Mouse (Mus musculus): ENCODE data around the gene Hip1r. TPM values are rescaled to one million over a fixed set of nuclear protein-coding genes. Genes with fewer than 3 reads are reported as not detected.

Gene Hip1r
- polyA plus RNA-seq, 1 experiment from 2014 or later, result 14.5 TPM

DNA sequence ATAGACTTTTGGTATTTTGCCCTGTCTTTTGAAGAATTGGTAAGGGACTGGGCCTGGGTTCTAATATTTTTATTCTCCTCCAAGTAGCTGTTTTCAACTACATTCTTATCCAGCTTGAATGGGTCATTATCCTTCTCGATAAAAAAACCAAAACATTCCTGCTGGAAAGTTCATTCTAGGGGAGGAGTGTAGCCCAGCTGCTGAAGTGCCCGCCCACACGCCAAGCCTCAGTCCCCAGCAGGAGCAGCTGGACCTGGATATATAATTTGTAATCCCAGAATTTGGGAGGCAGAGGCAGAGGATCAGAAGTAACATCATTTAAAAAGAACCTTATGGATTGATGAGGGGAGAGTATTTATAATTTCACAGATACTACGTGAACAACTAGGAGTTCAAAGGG is 26.9 kb upstream of the Hip1r start:
- Histone ChIP-seq H3K9ac (ENCODE audit: low read length) (no peak overlapping the region), H3K36me3 (ENCODE audit: control insufficient read depth, insufficient read depth, low read length) (no peaks in the 10 kb centered on the region), H3K4me2 (ENCODE audit: low read depth, low read length) (no peak overlapping the region), H3K27ac (ENCODE audit: low read length) (no peak overlapping the region), H3K27me3 (ENCODE audit: control insufficient read depth, insufficient read depth, low read depth, low read length) (no peaks in the 10 kb centered on the region), H3K9me3 (ENCODE audit: control insufficient read depth, low read length) (no peaks in the 10 kb centered on the region), H3K4me3 (ENCODE audit: low read length) (no peak overlapping the region), H3K4me1 (replicated peaks; ENCODE audit: control insufficient read depth, insufficient read depth, low read length) (no peaks in the 10 kb centered on the region)
- WGBS, result 51% methylated on average over 4 of the region's 4 CpGs
- no peak for ATAC-seq (ENCODE audit: low read depth)

DNA sequence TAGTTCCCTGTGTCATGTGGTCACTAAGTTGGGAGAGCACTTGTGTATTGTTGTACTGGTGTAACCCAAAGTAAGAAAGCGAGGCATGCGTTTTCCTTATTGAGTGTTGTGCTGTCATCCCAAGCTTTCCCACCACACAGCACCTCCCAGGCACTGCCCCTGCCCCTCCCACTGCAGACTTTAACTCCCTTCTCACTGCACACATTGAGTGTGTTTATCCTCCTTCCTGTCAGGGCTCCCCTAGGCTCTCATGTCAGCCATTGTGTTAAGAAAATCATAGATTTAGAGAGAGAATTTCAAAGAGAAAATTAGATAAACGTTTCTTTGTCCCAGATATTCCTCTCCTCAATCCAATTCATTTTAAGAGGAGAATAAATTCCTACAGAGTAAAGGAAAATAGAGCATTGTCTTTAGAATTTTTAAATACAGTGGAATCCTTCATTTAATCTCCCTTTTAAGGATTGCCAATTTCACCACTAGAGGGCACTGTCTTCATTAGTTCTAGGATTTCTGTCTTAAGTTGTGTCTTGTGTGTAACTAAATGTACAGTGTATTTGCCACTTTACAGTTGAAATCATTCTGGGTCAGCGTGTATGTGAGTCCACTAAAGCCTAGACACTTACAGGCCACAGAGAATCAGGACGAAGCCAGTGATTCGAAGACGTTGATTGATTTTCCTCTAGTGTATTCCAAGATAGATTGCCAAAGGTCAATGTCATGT is 26.2 kb upstream of the Hip1r start:
- H3K4me1 ChIP-seq (replicated peaks; ENCODE audit: control insufficient read depth, insufficient read depth, low read length), result no peaks in the 10 kb centered on the region
- H3K9ac ChIP-seq (ENCODE audit: low read length), result no peak overlapping the region
- no peaks in the 10 kb centered on the region for H3K9me3 ChIP-seq (ENCODE audit: control insufficient read depth, low read length)
- no peaks in the 10 kb centered on the region for H3K36me3 ChIP-seq (ENCODE audit: control insufficient read depth, insufficient read depth, low read length)
- no peak overlapping the region for H3K4me2 ChIP-seq (ENCODE audit: low read depth, low read length)
- H3K4me3 ChIP-seq (ENCODE audit: low read length), result no peak overlapping the region
- 52% methylated on average over 7 of the region's 7 CpGs for WGBS
- no peaks in the 10 kb centered on the region for H3K27me3 ChIP-seq (ENCODE audit: control insufficient read depth, insufficient read depth, low read depth, low read length)
- peak; percentile 56 for ATAC-seq (ENCODE audit: low read depth)
- H3K27ac ChIP-seq (ENCODE audit: low read length), result no peak overlapping the region

DNA sequence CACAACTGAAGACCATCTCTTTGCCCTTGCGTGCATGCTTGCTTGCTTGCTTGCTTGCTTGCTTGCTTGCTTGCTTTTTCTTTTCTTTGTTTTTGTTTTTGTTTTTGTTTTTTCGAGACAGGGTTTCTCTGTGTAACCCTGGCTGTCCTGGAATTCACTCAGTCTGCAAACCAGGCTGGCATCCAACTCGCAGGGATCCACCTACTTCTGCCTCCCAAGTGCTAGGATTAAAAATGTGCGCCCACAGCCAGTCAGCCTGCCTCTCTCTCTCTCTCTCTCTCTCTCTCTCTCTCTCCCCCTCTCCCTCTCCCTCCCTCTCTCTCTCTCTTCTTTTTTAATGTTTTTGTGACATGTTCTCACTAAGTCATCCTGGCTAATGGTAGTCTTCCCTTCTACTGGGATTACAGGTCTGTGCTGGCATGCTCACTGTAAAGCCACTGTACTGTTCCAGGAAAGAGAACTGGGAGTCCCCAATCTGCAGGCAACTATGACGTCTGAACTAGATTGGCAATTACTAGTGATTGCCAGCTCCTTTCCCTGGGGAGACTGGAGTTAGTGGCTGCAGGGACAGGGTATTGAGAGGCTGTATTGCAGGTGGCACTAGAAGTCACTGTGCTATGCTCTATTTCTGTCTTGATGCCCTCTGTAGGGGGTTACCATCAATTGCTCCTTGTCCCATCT is 20.9 kb upstream of the Hip1r start:
- Histone ChIP-seq H3K4me2 (ENCODE audit: low read depth, low read length) (no peak overlapping the region), H3K4me1 (replicated peaks; ENCODE audit: control insufficient read depth, insufficient read depth, low read length) (no peaks in the 10 kb centered on the region), H3K36me3 (ENCODE audit: control insufficient read depth, insufficient read depth, low read length) (no peaks in the 10 kb centered on the region), H3K27ac (ENCODE audit: low read length) (no peak overlapping the region), H3K27me3 (ENCODE audit: control insufficient read depth, insufficient read depth, low read depth, low read length) (no peaks in the 10 kb centered on the region), H3K9me3 (ENCODE audit: control insufficient read depth, low read length) (no peaks in the 10 kb centered on the region), H3K4me3 (ENCODE audit: low read length) (no peak overlapping the region), H3K9ac (ENCODE audit: low read length) (no peak overlapping the region)
- no peak for ATAC-seq (ENCODE audit: low read depth)
- WGBS, result 51% methylated on average over 5 of the region's 5 CpGs

DNA sequence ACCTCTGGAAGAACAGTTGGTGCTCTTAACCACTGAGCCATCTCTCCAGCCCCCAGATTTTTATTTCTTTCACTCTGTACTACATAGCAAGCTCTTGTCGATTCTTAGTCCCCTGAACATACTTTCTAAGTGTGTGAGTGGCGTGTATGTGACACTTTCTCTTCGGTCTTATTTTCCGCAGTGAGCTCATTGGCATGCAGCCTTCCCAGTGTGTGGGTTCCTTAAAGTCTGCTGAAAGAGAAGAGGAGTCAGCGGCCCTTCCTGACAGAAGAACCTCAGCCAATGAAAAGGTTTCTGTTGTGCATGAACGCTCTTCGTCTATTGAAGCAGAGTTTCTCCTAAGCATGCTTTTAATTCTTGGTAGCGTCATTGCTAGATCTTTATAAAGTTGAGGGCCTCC is 16.2 kb upstream of the Hip1r start:
- H3K36me3 ChIP-seq (ENCODE audit: control insufficient read depth, insufficient read depth, low read length), result no peaks in the 10 kb centered on the region
- ATAC-seq (ENCODE audit: low read depth), result no peak
- H3K4me3 ChIP-seq (ENCODE audit: low read length), result no peak overlapping the region
- 91% methylated on average over 8 of the region's 8 CpGs for WGBS
- no peaks in the 10 kb centered on the region for H3K4me1 ChIP-seq (replicated peaks; ENCODE audit: control insufficient read depth, insufficient read depth, low read length)
- H3K9me3 ChIP-seq (ENCODE audit: control insufficient read depth, low read length), result no peaks in the 10 kb centered on the region
- no peak overlapping the region for H3K9ac ChIP-seq (ENCODE audit: low read length)
- H3K27me3 ChIP-seq (ENCODE audit: control insufficient read depth, insufficient read depth, low read depth, low read length), result no peaks in the 10 kb centered on the region
- H3K4me2 ChIP-seq (ENCODE audit: low read depth, low read length), result no peak overlapping the region
- H3K27ac ChIP-seq (ENCODE audit: low read length), result no peak overlapping the region

DNA sequence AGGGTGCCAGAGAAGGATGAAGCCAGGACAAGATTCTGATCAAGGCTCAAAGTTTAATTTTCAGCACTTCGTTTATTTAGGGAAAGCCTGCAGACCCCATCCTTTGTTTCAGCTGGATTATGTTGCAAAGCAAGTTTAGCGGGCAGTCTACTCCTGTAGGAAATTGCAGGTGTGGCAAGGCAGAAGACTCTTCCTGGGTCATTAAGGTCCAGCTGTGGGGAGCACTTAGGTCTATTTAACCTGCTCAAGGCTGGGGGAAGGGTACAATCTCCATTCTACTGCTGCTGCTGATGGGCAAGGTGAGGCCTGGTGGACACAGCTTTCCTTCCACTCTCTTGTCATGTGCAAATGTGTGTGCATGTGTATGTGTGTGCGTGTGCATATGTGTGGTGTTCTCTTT is 14.4 kb upstream of the Hip1r start:
- H3K4me1 ChIP-seq (replicated peaks; ENCODE audit: control insufficient read depth, insufficient read depth, low read length), result no peaks in the 10 kb centered on the region
- no peak for ATAC-seq (ENCODE audit: low read depth)
- no peak overlapping the region for H3K4me3 ChIP-seq (ENCODE audit: low read length)
- H3K27me3 ChIP-seq (ENCODE audit: control insufficient read depth, insufficient read depth, low read depth, low read length), result no peaks in the 10 kb centered on the region
- H3K27ac ChIP-seq (ENCODE audit: low read length), result no peak overlapping the region
- no peaks in the 10 kb centered on the region for H3K9me3 ChIP-seq (ENCODE audit: control insufficient read depth, low read length)
- H3K36me3 ChIP-seq (ENCODE audit: control insufficient read depth, insufficient read depth, low read length), result no peaks in the 10 kb centered on the region
- no peak overlapping the region for H3K9ac ChIP-seq (ENCODE audit: low read length)
- 72% methylated on average over 3 of the region's 3 CpGs for WGBS
- no peak overlapping the region for H3K4me2 ChIP-seq (ENCODE audit: low read depth, low read length)

DNA sequence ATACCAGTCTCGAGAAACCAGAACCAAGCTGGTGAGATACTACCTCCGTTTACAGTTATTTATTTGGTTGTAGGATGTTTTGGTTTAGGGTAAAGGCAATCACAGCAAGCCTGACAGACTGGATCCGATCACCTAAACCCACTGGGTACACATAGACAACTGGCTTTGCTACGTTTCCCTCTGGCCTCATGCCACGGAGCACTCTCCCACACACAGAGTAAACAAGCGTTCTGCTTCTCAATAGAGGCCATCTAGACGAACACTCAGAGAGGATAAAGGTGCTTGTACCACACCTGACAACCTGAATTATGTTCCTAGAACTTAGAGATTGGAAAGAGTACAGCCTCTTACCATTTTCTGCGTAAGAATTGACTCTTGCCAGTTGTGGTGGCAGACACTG is 13.3 kb upstream of the Hip1r start:
- H3K27me3 ChIP-seq (ENCODE audit: control insufficient read depth, insufficient read depth, low read depth, low read length), result no peaks in the 10 kb centered on the region
- H3K36me3 ChIP-seq (ENCODE audit: control insufficient read depth, insufficient read depth, low read length), result no peaks in the 10 kb centered on the region
- H3K27ac ChIP-seq (ENCODE audit: low read length), result no peak overlapping the region
- H3K4me2 ChIP-seq (ENCODE audit: low read depth, low read length), result no peak overlapping the region
- no peaks in the 10 kb centered on the region for H3K4me1 ChIP-seq (replicated peaks; ENCODE audit: control insufficient read depth, insufficient read depth, low read length)
- WGBS, result 46% methylated on average over 8 of the region's 8 CpGs
- ATAC-seq (ENCODE audit: low read depth), result no peak
- H3K4me3 ChIP-seq (ENCODE audit: low read length), result no peak overlapping the region
- H3K9me3 ChIP-seq (ENCODE audit: control insufficient read depth, low read length), result no peaks in the 10 kb centered on the region
- no peak overlapping the region for H3K9ac ChIP-seq (ENCODE audit: low read length)

DNA sequence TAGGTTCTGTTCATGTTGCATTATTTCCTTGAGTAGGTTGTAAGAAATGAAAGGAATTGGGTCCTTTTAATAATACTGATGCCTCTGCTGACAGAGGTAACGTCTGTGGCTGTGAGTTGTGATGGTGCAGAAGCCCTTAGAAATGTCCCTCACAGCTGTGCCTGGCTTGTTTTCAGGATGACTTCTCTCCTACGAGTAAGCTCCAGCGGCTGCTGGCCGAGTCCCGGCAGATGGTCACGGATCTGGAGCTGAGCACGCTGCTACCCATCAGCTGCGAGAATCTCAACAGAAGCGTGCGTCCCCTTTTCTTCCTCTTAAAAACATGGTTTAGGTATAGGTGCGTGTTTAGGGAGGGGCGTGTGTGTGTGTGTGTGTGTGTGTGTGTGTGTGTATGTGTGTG is 12.4 kb upstream of the Hip1r start:
- ATAC-seq (ENCODE audit: low read depth), result no peak
- no peaks in the 10 kb centered on the region for H3K4me1 ChIP-seq (replicated peaks; ENCODE audit: control insufficient read depth, insufficient read depth, low read length)
- H3K9me3 ChIP-seq (ENCODE audit: control insufficient read depth, low read length), result no peaks in the 10 kb centered on the region

DNA sequence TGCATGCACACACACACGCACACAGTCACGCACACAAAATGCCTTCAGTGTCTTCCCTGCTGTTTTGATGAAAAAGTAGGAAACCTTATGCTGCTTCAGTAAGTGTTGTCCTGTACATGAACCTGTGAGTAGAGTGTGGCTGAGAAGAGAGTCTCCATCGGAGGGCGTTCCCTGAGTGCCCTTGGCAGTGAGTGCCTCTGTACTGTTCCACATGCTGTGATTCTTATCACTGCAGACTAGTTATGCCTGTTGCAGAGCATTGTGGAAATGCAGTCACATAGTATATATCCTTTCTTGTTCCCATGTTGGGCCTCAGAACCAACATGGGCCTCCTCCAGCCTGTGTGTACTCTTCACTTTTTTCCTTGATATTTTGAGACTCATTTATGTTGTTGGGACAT is 9.2 kb upstream of the Hip1r start:
- Histone ChIP-seq H3K9me3 (ENCODE audit: control insufficient read depth, low read length) (no peaks in the 10 kb centered on the region), H3K4me3 (ENCODE audit: low read length) (no peak overlapping the region), H3K27me3 (ENCODE audit: control insufficient read depth, insufficient read depth, low read depth, low read length) (no peaks in the 10 kb centered on the region), H3K4me2 (ENCODE audit: low read depth, low read length) (no peak overlapping the region), H3K27ac (ENCODE audit: low read length) (no peak overlapping the region), H3K9ac (ENCODE audit: low read length) (no peak overlapping the region), H3K36me3 (ENCODE audit: control insufficient read depth, insufficient read depth, low read length) (no peaks in the 10 kb centered on the region), H3K4me1 (replicated peaks; ENCODE audit: control insufficient read depth, insufficient read depth, low read length) (no peaks in the 10 kb centered on the region)
- ATAC-seq (ENCODE audit: low read depth), result no peak
- WGBS, result 80% methylated on average over 4 of the region's 4 CpGs

More for the DNA sequence above, 12.4 kb upstream of the Hip1r start:
- Histone ChIP-seq H3K27ac (ENCODE audit: low read length) (no peak overlapping the region), H3K9ac (ENCODE audit: low read length) (no peak overlapping the region), H3K36me3 (ENCODE audit: control insufficient read depth, insufficient read depth, low read length) (no peaks in the 10 kb centered on the region), H3K4me2 (ENCODE audit: low read depth, low read length) (no peak overlapping the region), H3K27me3 (ENCODE audit: control insufficient read depth, insufficient read depth, low read depth, low read length) (no peaks in the 10 kb centered on the region), H3K4me3 (ENCODE audit: low read length) (no peak overlapping the region)
- 80% methylated on average over 12 of the region's 12 CpGs for WGBS

DNA sequence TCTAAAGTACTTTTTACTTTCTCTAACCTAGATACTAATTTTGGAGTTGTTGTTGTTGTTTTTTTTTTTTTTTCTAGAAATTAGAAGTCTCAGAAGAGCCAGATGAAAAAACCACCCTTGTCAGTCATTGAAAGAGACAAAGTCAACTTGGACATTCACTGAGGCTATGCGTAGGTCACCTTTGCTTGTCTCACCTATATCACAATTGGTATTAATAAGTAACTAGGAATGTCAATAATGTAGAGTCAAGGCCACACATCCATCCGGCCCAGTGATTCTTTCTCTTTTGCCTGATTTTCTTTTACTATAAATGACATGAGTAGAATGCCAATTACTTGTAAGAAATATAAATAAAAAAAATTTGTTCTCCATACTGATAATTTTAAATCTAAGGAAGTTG is 6.7 kb upstream of the Hip1r start:
- H3K4me1 ChIP-seq (replicated peaks; ENCODE audit: control insufficient read depth, insufficient read depth, low read length), result no peaks in the 10 kb centered on the region
- no peaks in the 10 kb centered on the region for H3K27me3 ChIP-seq (ENCODE audit: control insufficient read depth, insufficient read depth, low read depth, low read length)
- H3K9me3 ChIP-seq (ENCODE audit: control insufficient read depth, low read length), result no peaks in the 10 kb centered on the region
- H3K27ac ChIP-seq (ENCODE audit: low read length), result no peak overlapping the region
- no peak overlapping the region for H3K9ac ChIP-seq (ENCODE audit: low read length)
- H3K4me3 ChIP-seq (ENCODE audit: low read length), result no peak overlapping the region
- H3K4me2 ChIP-seq (ENCODE audit: low read depth, low read length), result no peak overlapping the region
- 61% methylated on average over 2 of the region's 2 CpGs for WGBS
- no peak for ATAC-seq (ENCODE audit: low read depth)
- no peaks in the 10 kb centered on the region for H3K36me3 ChIP-seq (ENCODE audit: control insufficient read depth, insufficient read depth, low read length)
